Mouse (Mus musculus): ENCODE measurements at regions not wholly inside any gene's neighbourhood (a gene's known extent, or its start where the extent isn't known, plus 50 kb on each side); places are given as distances from the start of the nearest gene placed in this dataset.

- TF ChIP-seq POLR2A (IDR thresholded peaks at IDR 0.05; ENCODE audit: control insufficient read depth, extremely low read depth, insufficient read depth, low read length, poor library complexity) (no peak), CTCF (IDR thresholded peaks at IDR 0.05; ENCODE audit: borderline replicate concordance, control insufficient read depth, extremely low read depth, insufficient read depth, low read length, poor library complexity) (no peak)
Observed at GRCm38 (mm10) chr2:84246562-84246961, 178.6 kb downstream of the Calcrl start.
